Mouse (Mus musculus): ENCODE measurements at regions not wholly inside any gene's neighbourhood (a gene's known extent, or its start where the extent isn't known, plus 50 kb on each side); places are given as distances from the start of the nearest gene placed in this dataset.

- no peak for DNase-seq (ENCODE audit: low spot score)
Measured at GRCm38 (mm10) chr15:62889798-62890197, 955.2 kb downstream of the Gsdmc2 start.

- no peak for DNase-seq (ENCODE audit: low spot score)
Measured at GRCm38 (mm10) chr15:62885331-62885730, 959.6 kb downstream of the Gsdmc2 start.

GRCm38 (mm10) chr15:62871082-62871766 is 973.8 kb downstream of the Gsdmc2 start:
- no peak for DNase-seq (ENCODE audit: low spot score)

GRCm38 (mm10) chr15:62862574-62862973 is 982.4 kb downstream of the Gsdmc2 start:
- DNase-seq (ENCODE audit: low spot score), result no peak

GRCm38 (mm10) chr15:62861422-62861821 is 983.6 kb downstream of the Gsdmc2 start:
- DNase-seq (ENCODE audit: low spot score), result no peak

GRCm38 (mm10) chr15:62849326-62849725 is 995.7 kb downstream of the Gsdmc2 start:
- no peak for DNase-seq (ENCODE audit: low spot score)

- DNase-seq (ENCODE audit: low spot score), result no peak
Measured at GRCm38 (mm10) chr15:62845884-62846283, 999.1 kb downstream of the Gsdmc2 start.

- DNase-seq (ENCODE audit: low spot score), result no peak
Measured at GRCm38 (mm10) chr15:62825586-62825985, 1019.4 kb downstream of the Gsdmc2 start.

- no peak for DNase-seq (ENCODE audit: low spot score)
Measured at GRCm38 (mm10) chr15:62823861-62824518, 1021.0 kb downstream of the Gsdmc2 start.

GRCm38 (mm10) chr15:62822305-62822704 is 1022.7 kb downstream of the Gsdmc2 start:
- no peak for DNase-seq (ENCODE audit: low spot score)

GRCm38 (mm10) chr15:62813093-62813492 is 1031.9 kb downstream of the Gsdmc2 start:
- no peak for DNase-seq (ENCODE audit: low spot score)

GRCm38 (mm10) chr15:62812026-62812425 is 1033.0 kb downstream of the Gsdmc2 start:
- DNase-seq (ENCODE audit: low spot score), result no peak

- no peak for DNase-seq (ENCODE audit: low spot score)
Measured at GRCm38 (mm10) chr15:62809320-62809719, 1035.7 kb downstream of the Gsdmc2 start.

- no peak for DNase-seq (ENCODE audit: low spot score)
Measured at GRCm38 (mm10) chr15:62808087-62808808, 1036.7 kb downstream of the Gsdmc2 start.

- DNase-seq (ENCODE audit: low spot score), result no peak
Measured at GRCm38 (mm10) chr15:62807364-62807763, 1037.6 kb downstream of the Gsdmc2 start.

- DNase-seq (ENCODE audit: low spot score), result no peak
Measured at GRCm38 (mm10) chr15:62802770-62803169, 1042.2 kb downstream of the Gsdmc2 start.

GRCm38 (mm10) chr15:62798731-62799130 is 1046.2 kb downstream of the Gsdmc2 start:
- DNase-seq (ENCODE audit: low spot score), result no peak

GRCm38 (mm10) chr15:62793569-62793968 is 1051.4 kb downstream of the Gsdmc2 start:
- DNase-seq (ENCODE audit: low spot score), result no peak

- DNase-seq (ENCODE audit: low spot score), result no peak
Measured at GRCm38 (mm10) chr15:62792084-62792483, 1052.9 kb downstream of the Gsdmc2 start.

- no peak for DNase-seq (ENCODE audit: low spot score)
Measured at GRCm38 (mm10) chr15:62787753-62788152, 1057.2 kb downstream of the Gsdmc2 start.

GRCm38 (mm10) chr15:62786315-62786714 is 1058.7 kb downstream of the Gsdmc2 start:
- DNase-seq (ENCODE audit: low spot score), result no peak

GRCm38 (mm10) chr15:62784456-62785139 is 1060.4 kb downstream of the Gsdmc2 start:
- DNase-seq (ENCODE audit: low spot score), result no peak
